Mouse (Mus musculus) brown adipose tissue, adult 24 weeks (tissue): ENCODE results near the gene Cybc1. TPM values are rescaled to one million over a fixed set of nuclear protein-coding genes. Genes with fewer than 3 reads are reported as not detected.
A peak's percentile ranks its signal among the peaks of the same experiment; 100 is the strongest.

ENCODE experiments used
- H3K27ac ChIP-seq: fragments of 200-500 bp; replicated peaks from 2 replicates; pipeline ENCODE4 v1.5.1; 2012; ENCODE audit warnings: low read depth, mild to moderate bottlenecking, low read length
- H3K4me1 ChIP-seq: fragments of 200-500 bp; 2 replicates; pipeline ENCODE4 v1.6.1; 2012; ENCODE audit warnings: low read length, mixed read lengths; ENCODE audit not compliant: control insufficient read depth, insufficient read depth, insufficient read length
- H3K4me3 ChIP-seq: fragments of 200-500 bp; 2 replicates; pipeline ENCODE4 v1.5.1; 2012; ENCODE audit warnings: low read depth, mild to moderate bottlenecking, low read length, moderate library complexity; ENCODE audit not compliant: insufficient read depth
- polyA plus RNA-seq: library from polyadenylated mRNA; stranded (reverse); fragments of >200 nt; gene quantifications from 2 replicates; pipeline ENCODE4 v1.2.4, GENCODE M21; 2012; ENCODE audit not compliant: missing spikeins, insufficient read depth, insufficient read length

The Cybc1 gene
- polyA plus RNA-seq, 1 experiment, result 5.0 TPM

GRCm38 (mm10) chr11:121231191-121231590 is 2.1 kb upstream of the Cybc1 start:
- H3K4me1 ChIP-seq, result peaks cover 2% of the 10 kb centered on the region; the same call in 1 of the 2 replicates
- no peak overlapping the region for H3K4me3 ChIP-seq
- H3K27ac ChIP-seq, result no peak overlapping the region

- H3K4me1 ChIP-seq, result peaks cover 2% of the 10 kb centered on the region; the same call in 1 of the 2 replicates
- peak overlapping the region; percentile 86 for H3K4me3 ChIP-seq
- peak overlapping the region; percentile 89 for H3K27ac ChIP-seq
These were observed 749 bp downstream of the Cybc1 start for GRCm38 (mm10) chr11:121228129-121229017.

DNA sequence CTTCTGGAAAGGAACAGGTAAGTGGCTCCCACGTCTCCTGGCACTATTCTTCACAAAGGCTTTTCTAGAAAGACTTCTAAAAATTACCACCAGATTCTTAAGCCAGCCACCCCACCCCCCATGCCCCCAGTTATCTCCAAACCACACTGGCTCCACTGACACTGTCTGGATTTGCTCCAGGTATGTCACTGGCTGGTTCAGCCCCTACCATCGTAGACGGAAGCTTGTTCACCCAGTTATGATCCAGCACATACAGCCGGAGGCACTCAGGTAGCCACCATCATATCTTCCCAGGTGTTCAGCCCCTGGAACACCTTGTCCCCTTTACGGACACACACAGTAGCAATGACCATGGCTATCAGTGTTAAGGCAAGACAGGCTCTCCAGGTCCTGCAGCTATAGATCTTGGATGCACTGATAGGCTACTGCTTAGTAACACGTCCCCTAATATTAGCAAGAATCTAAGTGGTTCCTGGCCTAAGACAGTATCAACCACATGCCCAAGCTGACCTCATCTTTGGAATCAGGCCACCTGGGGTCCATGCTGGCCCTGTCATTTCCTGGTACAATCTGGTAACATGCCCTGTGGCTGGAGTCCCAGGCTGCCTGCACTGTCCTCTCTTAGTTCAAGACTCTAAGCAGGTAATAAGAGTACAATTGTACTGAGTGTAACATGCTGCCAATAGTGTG is 7.7 kb downstream of the Cybc1 start:
- Histone ChIP-seq H3K4me3 (no peak overlapping the region), H3K4me1 (no peaks in the 10 kb centered on the region), H3K27ac (no peak overlapping the region)

DNA sequence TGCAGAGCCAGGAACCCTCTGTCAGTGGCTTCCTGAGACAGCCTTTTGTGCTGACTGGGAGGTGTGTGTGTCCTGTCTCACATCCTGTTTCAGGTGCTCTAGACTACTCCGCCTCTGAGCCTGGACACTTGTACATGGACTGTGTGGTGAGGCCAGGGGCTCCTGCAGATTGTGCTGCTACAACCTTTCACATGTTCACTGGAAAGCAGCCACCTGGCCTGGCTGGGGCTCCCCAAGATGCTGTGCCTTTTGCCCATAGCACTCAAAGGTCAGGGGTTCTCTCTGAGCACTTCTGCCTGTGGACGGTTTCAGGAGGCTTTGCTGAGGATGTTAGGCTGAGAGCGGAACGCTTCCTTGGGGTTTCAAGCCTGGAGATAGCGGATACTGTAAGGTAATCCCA is 8.4 kb downstream of the Cybc1 start:
- Histone ChIP-seq H3K27ac (no peak overlapping the region), H3K4me1 (no peaks in the 10 kb centered on the region), H3K4me3 (no peak overlapping the region)

- Histone ChIP-seq H3K4me1 (no peaks in the 10 kb centered on the region), H3K27ac (no peak overlapping the region), H3K4me3 (no peak overlapping the region)
These were observed 9.3 kb downstream of the Cybc1 start for GRCm38 (mm10) chr11:121219776-121220175.

DNA sequence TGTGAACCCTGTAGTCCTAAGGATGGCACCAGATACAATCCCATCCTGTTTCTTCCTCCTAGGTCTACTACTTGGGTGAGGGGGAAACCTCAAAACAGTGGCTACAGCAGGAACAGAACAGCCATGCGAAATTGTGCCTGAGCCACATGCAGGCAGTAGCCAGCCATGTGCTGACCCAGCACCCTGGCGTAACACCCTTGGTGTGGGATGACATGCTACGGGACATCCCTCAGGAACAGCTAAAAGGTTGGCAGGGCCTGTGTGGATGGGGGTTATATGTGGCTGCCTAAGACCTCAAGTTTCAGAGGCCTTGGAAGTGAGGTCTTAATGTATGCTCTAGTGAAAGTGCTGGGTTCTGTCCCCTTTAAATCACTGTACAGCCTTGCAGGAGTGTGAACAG is 12.3 kb downstream of the Cybc1 start:
- Histone ChIP-seq H3K27ac (no peak overlapping the region), H3K4me1 (no peaks in the 10 kb centered on the region), H3K4me3 (no peak overlapping the region)

DNA sequence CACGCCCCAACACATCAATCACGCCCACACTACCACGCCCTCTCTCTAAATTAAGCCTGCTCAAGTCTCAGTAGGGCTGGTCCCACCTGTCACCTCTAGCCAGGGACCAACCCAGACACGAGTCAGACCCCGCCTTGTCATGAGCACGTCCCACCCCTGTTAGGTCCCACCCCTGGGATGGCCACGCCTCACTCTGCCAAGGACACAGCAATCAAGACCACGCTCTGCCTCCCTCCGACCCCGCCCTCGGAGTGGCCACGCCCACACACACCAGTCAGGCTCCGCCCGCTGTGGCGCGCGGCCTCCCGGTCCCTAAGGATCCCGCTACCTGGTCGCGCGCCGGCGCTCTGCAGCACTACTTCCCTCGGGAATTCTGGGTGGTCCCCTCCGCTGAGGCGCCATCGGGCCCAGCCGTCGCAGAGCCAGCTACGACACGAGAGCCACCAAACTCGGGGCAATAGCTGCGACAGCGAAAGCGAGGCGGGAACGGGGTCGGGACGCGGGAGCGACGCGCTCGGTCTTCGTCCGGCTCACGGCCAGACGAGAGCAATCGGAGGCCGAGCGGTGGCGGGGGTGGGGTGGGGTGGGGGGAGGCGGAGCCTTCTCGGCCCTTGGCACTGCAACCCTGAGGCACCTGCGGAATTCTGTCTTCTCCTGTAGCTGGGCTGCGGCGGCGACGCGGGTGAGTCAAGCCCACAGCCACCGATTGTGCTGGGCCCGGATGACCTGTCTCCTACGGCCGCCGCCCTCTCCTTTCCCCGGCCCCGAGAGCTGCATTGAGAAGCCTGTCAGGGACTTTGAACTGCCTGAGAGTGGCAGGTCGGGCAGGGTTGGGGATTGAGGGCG is 24.7 kb downstream of the Cybc1 start, which contains the start of the genes Hexdc and Ogfod3:
TSS of gene Hexdc (plus strand) at position 273 of the 846 bp plus-strand sequence.
TSS of gene Ogfod3 (minus strand) at position 551 of the 846 bp plus-strand sequence.
- Histone ChIP-seq H3K27ac (peak within 1 kb of the TSS; percentile 58), H3K4me1 (no peaks in the 10 kb centered on the region), H3K4me3 (peak within 1 kb of the TSS; percentile 93)

DNA sequence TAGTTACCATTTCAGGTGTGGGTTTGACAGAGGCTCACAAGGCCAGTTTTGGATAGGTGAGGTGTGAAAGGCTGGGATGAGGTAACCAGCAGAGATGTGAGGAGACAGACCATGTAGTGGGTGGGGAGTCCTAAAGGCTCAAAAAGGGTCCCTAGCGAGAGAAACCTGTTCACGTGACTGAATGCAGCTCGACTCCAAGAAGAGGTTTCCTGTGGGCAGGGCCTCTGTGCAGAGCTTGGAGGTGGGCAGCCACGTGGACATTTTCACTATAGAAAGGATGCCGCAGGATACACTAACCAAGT is 25.3 kb downstream of the Cybc1 start:
- no peak overlapping the region for H3K27ac ChIP-seq
- H3K4me3 ChIP-seq, result peak overlapping the region; percentile 93
- no peaks in the 10 kb centered on the region for H3K4me1 ChIP-seq

- H3K4me3 ChIP-seq, result no peak overlapping the region
- H3K27ac ChIP-seq, result no peak overlapping the region
- no peaks in the 10 kb centered on the region for H3K4me1 ChIP-seq
These were observed 27.5 kb downstream of the Cybc1 start for GRCm38 (mm10) chr11:121201436-121202198.

GRCm38 (mm10) chr11:121200781-121201180 is 28.3 kb downstream of the Cybc1 start:
- Histone ChIP-seq H3K4me3 (no peak overlapping the region), H3K27ac (no peak overlapping the region), H3K4me1 (no peaks in the 10 kb centered on the region)

- Histone ChIP-seq H3K4me1 (no peaks in the 10 kb centered on the region), H3K27ac (no peak overlapping the region), H3K4me3 (no peak overlapping the region)
These were observed 29.3 kb downstream of the Cybc1 start for GRCm38 (mm10) chr11:121199851-121200250.

DNA sequence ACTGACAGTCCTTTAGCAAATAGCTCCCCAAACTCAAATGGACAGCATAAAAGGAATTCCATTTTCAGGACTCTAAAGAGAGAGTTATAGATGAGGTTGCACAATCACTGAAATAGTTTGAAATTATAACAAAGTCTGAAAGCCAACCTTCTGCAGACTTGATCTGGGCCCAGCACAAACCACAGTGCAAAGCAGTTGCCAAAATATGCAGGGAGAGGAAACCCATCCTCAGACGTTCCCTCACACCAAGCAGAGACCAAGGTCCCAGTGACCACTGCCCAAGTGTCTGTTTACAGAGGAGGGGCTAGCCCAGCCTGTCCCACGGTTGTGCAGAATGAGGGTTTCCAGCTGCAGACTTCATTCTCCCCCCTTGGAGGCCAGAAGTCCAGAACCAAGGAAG is 30.5 kb downstream of the Cybc1 start:
- no peaks in the 10 kb centered on the region for H3K4me1 ChIP-seq
- no peak overlapping the region for H3K27ac ChIP-seq
- no peak overlapping the region for H3K4me3 ChIP-seq

DNA sequence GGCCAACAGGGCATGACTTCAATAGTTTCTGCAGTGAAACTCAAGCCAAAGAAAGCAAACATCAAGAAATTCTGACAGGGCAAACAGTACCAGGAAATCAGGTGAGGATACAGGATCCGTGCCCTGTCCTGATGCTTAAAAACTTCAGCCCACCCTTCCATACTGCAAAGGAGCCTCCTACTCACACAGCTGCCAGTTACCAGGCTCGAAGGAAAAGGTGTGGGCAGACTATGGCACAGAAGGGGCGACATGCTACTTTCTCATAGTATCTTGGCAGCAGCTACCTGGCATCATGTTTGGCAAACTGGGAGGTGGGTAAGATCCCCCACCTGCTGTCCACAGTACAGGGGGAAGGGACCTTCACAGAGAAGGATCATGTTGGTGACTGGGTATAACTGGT is 35.7 kb downstream of the Cybc1 start:
- Histone ChIP-seq H3K27ac (no peak overlapping the region), H3K4me3 (no peak overlapping the region), H3K4me1 (no peaks in the 10 kb centered on the region)

- no peak overlapping the region for H3K27ac ChIP-seq
These were observed 36.4 kb downstream of the Cybc1 start for GRCm38 (mm10) chr11:121192742-121193141.

More at GRCm38 (mm10) chr11:121192742-121193141, 36.4 kb downstream of the Cybc1 start:
- Histone ChIP-seq H3K4me1 (no peaks in the 10 kb centered on the region), H3K4me3 (no peak overlapping the region)
